Mouse (Mus musculus): ENCODE data around the gene Sh3kbp1. TPM values are rescaled to one million over a fixed set of nuclear protein-coding genes. Genes with fewer than 3 reads are reported as not detected.

The Sh3kbp1 gene
- polyA plus RNA-seq, 1 experiment = 2.8 TPM

DNA sequence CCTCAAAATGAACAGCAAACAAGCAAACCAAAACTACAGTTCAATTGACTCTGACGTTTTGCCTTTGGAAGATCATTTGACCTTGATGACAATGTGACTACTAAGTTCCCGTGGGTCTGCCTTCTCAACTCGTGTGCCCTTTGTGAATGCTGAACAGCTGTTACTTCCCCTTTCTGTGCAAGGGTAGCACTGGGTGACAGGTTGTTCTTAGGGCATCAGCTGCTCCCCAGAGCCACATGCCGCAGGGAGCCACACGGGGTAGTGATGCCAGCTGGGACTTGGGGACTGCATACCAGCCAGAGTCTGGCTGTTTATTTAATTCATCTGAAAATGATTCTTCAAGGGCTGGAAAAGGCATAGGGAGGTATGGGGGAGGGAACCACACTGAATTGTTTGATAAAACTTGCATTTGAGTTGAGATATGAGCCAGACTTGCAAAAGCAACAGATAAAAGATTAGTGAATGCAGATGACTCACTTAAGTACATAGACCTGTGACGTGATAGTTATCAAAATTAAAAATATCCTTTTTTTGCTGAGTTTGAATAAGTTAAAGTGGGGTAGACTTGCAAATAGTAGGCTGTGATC is 108.5 kb downstream of the Sh3kbp1 start:
- no peaks in the 10 kb centered on the region for H3K36me3 ChIP-seq (ENCODE audit: control insufficient read depth, insufficient read depth, low read length, poor library complexity, severe bottlenecking)
- no peak overlapping the region for H3K27ac ChIP-seq (ENCODE audit: insufficient read depth, low read length)
- H3K9ac ChIP-seq (ENCODE audit: low read depth, poor library complexity, severe bottlenecking) = no peak overlapping the region
- no peaks in the 10 kb centered on the region for H3K4me1 ChIP-seq (ENCODE audit: control insufficient read depth, insufficient read depth, low read length)
- TF ChIP-seq POLR2A (IDR thresholded peaks at IDR 0.05; ENCODE audit: insufficient read depth, low read length) (no peak), EP300 (IDR thresholded peaks at IDR 0.05; ENCODE audit: insufficient read depth, low read depth, low read length) (no peak), CTCF (IDR thresholded peaks at IDR 0.05; ENCODE audit: low read depth, low read length) (no peak)
- no peaks in the 10 kb centered on the region for H3K9me3 ChIP-seq (replicated peaks; ENCODE audit: control insufficient read depth, insufficient read depth, low read length, poor library complexity, severe bottlenecking)
- H3K4me3 ChIP-seq (ENCODE audit: low read depth, low read length) = no peak overlapping the region
- H3K27me3 ChIP-seq (ENCODE audit: control insufficient read depth, insufficient read depth, low read length, poor library complexity, severe bottlenecking) = no peaks in the 10 kb centered on the region

GRCm38 (mm10) chrX:159737344-159737743 is 110.3 kb downstream of the Sh3kbp1 start:
- H3K4me1 ChIP-seq (ENCODE audit: control insufficient read depth, insufficient read depth, low read length) = no peaks in the 10 kb centered on the region
- no peak overlapping the region for H3K4me3 ChIP-seq (ENCODE audit: low read depth, low read length)
- no peaks in the 10 kb centered on the region for H3K36me3 ChIP-seq (ENCODE audit: control insufficient read depth, insufficient read depth, low read length, poor library complexity, severe bottlenecking)
- H3K9me3 ChIP-seq (replicated peaks; ENCODE audit: control insufficient read depth, insufficient read depth, low read length, poor library complexity, severe bottlenecking) = no peaks in the 10 kb centered on the region
- H3K27ac ChIP-seq (ENCODE audit: insufficient read depth, low read length) = no peak overlapping the region
- TF ChIP-seq EP300 (IDR thresholded peaks at IDR 0.05; ENCODE audit: insufficient read depth, low read depth, low read length) = no peak
- no peaks in the 10 kb centered on the region for H3K27me3 ChIP-seq (ENCODE audit: control insufficient read depth, insufficient read depth, low read length, poor library complexity, severe bottlenecking)
- H3K9ac ChIP-seq (ENCODE audit: low read depth, poor library complexity, severe bottlenecking) = no peak overlapping the region

DNA sequence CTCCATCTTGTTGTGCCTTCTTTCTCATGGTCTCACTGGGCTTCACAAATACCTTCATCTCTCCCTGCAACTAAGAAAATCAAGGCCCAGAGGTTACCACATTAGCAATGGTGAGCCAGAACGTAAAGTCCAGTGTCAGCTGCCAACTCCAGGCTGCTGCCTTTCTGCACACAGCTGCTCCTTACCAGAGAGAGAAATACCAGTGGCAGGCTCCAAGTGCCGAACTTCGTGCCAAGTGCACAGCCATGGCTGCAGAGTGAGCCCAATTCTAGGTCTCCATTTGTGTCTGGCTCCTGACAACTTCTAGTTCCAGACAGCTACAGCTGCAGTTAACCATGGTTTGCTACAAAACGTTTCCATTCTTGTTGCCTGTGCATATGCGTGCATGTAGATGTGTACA is 117.0 kb downstream of the Sh3kbp1 start:
- Histone ChIP-seq H3K27ac (ENCODE audit: insufficient read depth, low read length) (no peak overlapping the region), H3K27me3 (ENCODE audit: control insufficient read depth, insufficient read depth, low read length, poor library complexity, severe bottlenecking) (no peaks in the 10 kb centered on the region), H3K9ac (ENCODE audit: low read depth, poor library complexity, severe bottlenecking) (no peak overlapping the region), H3K9me3 (replicated peaks; ENCODE audit: control insufficient read depth, insufficient read depth, low read length, poor library complexity, severe bottlenecking) (no peaks in the 10 kb centered on the region), H3K4me3 (ENCODE audit: low read depth, low read length) (no peak overlapping the region), H3K36me3 (ENCODE audit: control insufficient read depth, insufficient read depth, low read length, poor library complexity, severe bottlenecking) (no peaks in the 10 kb centered on the region), H3K4me1 (ENCODE audit: control insufficient read depth, insufficient read depth, low read length) (no peaks in the 10 kb centered on the region)
- TF ChIP-seq CTCF (IDR thresholded peaks at IDR 0.05; ENCODE audit: low read depth, low read length) = no peak

GRCm38 (mm10) chrX:159744620-159745019 is 117.5 kb downstream of the Sh3kbp1 start:
- Histone ChIP-seq H3K27ac (ENCODE audit: insufficient read depth, low read length) (no peak overlapping the region), H3K27me3 (ENCODE audit: control insufficient read depth, insufficient read depth, low read length, poor library complexity, severe bottlenecking) (no peaks in the 10 kb centered on the region), H3K4me3 (ENCODE audit: low read depth, low read length) (no peak overlapping the region), H3K4me1 (ENCODE audit: control insufficient read depth, insufficient read depth, low read length) (no peaks in the 10 kb centered on the region), H3K36me3 (ENCODE audit: control insufficient read depth, insufficient read depth, low read length, poor library complexity, severe bottlenecking) (no peaks in the 10 kb centered on the region), H3K9me3 (replicated peaks; ENCODE audit: control insufficient read depth, insufficient read depth, low read length, poor library complexity, severe bottlenecking) (no peaks in the 10 kb centered on the region), H3K9ac (ENCODE audit: low read depth, poor library complexity, severe bottlenecking) (no peak overlapping the region)
- TF ChIP-seq EP300 (IDR thresholded peaks at IDR 0.05; ENCODE audit: insufficient read depth, low read depth, low read length) (no peak), POLR2A (IDR thresholded peaks at IDR 0.05; ENCODE audit: insufficient read depth, low read length) (no peak), CTCF (IDR thresholded peaks at IDR 0.05; ENCODE audit: low read depth, low read length) (no peak)

GRCm38 (mm10) chrX:159751834-159752233 is 124.8 kb downstream of the Sh3kbp1 start:
- no peak overlapping the region for H3K4me3 ChIP-seq (ENCODE audit: low read depth, low read length)
- H3K36me3 ChIP-seq (ENCODE audit: control insufficient read depth, insufficient read depth, low read length, poor library complexity, severe bottlenecking) = no peaks in the 10 kb centered on the region
- H3K9ac ChIP-seq (ENCODE audit: low read depth, poor library complexity, severe bottlenecking) = no peak overlapping the region
- no peaks in the 10 kb centered on the region for H3K27me3 ChIP-seq (ENCODE audit: control insufficient read depth, insufficient read depth, low read length, poor library complexity, severe bottlenecking)
- no peak overlapping the region for H3K27ac ChIP-seq (ENCODE audit: insufficient read depth, low read length)
- no peaks in the 10 kb centered on the region for H3K9me3 ChIP-seq (replicated peaks; ENCODE audit: control insufficient read depth, insufficient read depth, low read length, poor library complexity, severe bottlenecking)
- H3K4me1 ChIP-seq (ENCODE audit: control insufficient read depth, insufficient read depth, low read length) = no peaks in the 10 kb centered on the region
- TF ChIP-seq EP300 (IDR thresholded peaks at IDR 0.05; ENCODE audit: insufficient read depth, low read depth, low read length) = no peak
- peak; percentile 38 for TF ChIP-seq CTCF (IDR thresholded peaks at IDR 0.05; ENCODE audit: low read depth, low read length)

GRCm38 (mm10) chrX:159756261-159756660 is 129.2 kb downstream of the Sh3kbp1 start:
- H3K9ac ChIP-seq (ENCODE audit: low read depth, poor library complexity, severe bottlenecking) = no peak overlapping the region
- no peaks in the 10 kb centered on the region for H3K36me3 ChIP-seq (ENCODE audit: control insufficient read depth, insufficient read depth, low read length, poor library complexity, severe bottlenecking)
- H3K9me3 ChIP-seq (replicated peaks; ENCODE audit: control insufficient read depth, insufficient read depth, low read length, poor library complexity, severe bottlenecking) = no peaks in the 10 kb centered on the region
- TF ChIP-seq POLR2A (IDR thresholded peaks at IDR 0.05; ENCODE audit: insufficient read depth, low read length) (no peak), CTCF (IDR thresholded peaks at IDR 0.05; ENCODE audit: low read depth, low read length) (no peak)
- H3K4me3 ChIP-seq (ENCODE audit: low read depth, low read length) = no peak overlapping the region
- H3K27ac ChIP-seq (ENCODE audit: insufficient read depth, low read length) = no peak overlapping the region
- no peaks in the 10 kb centered on the region for H3K4me1 ChIP-seq (ENCODE audit: control insufficient read depth, insufficient read depth, low read length)
- H3K27me3 ChIP-seq (ENCODE audit: control insufficient read depth, insufficient read depth, low read length, poor library complexity, severe bottlenecking) = no peaks in the 10 kb centered on the region

All from ES-Bruce4 (cell line).